Mouse (Mus musculus): ENCODE measurements at regions not wholly inside any gene's neighbourhood (a gene's known extent, or its start where the extent isn't known, plus 50 kb on each side); places are given as distances from the start of the nearest gene placed in this dataset.

- Histone ChIP-seq H3K4me3 (replicated peaks in 1 of 3; ENCODE audit: low read depth in 2 of 3, low read length in 2 of 3, poor library complexity in 1 of 3) (no peak overlapping the region), H3K27ac (ENCODE audit: insufficient read depth, low read depth) (no peak overlapping the region), H3K4me1 (ENCODE audit: control insufficient read depth in 1 of 2, insufficient read depth in 2 of 2) (no peaks in the 10 kb centered on the region), H3K9me3 (replicated peaks; ENCODE audit: low read length) (no peaks in the 10 kb centered on the region), H3K9ac (ENCODE audit: insufficient read depth, low read depth) (no peak overlapping the region), H3K36me3 (replicated peaks in 1 of 2; ENCODE audit: control insufficient read depth in 1 of 2, insufficient read depth in 1 of 2, low read length in 1 of 2) (no peaks in the 10 kb centered on the region), H3K79me2 (replicated peaks; ENCODE audit: control insufficient read depth, extremely low read depth, insufficient read depth, poor library complexity, severe bottlenecking) (no peaks in the 10 kb centered on the region), H3K27me3 (replicated peaks) (no peaks in the 10 kb centered on the region), H3K4me2 (ENCODE audit: insufficient read depth, low read depth, poor library complexity, severe bottlenecking) (no peak overlapping the region)
- TF ChIP-seq RAD21 (IDR thresholded peaks at IDR 0.05; ENCODE audit: low read depth, low read length) (no peak), MAZ (IDR thresholded peaks at IDR 0.05; ENCODE audit: low read depth, low read length) (no peak), GABPA (IDR thresholded peaks at IDR 0.05; ENCODE audit: insufficient replicate concordance, low read depth, low read length) (no peak), MAX (IDR thresholded peaks at IDR 0.05; ENCODE audit: low read length) (no peak), JUN (IDR thresholded peaks at IDR 0.05; ENCODE audit: insufficient read depth, low read depth, low read length) (no peak), E2F4 (IDR thresholded peaks at IDR 0.05; ENCODE audit: insufficient replicate concordance, low read depth, low read length) (no peak), SIN3A (IDR thresholded peaks at IDR 0.05; ENCODE audit: low read length) (no peak), RCOR1 (conservative IDR thresholded peaks at IDR 0.05; ENCODE audit: low read depth, low read length) (no peak), USF1 (IDR thresholded peaks at IDR 0.05; ENCODE audit: low read depth, low read length) (no peak), EP300 (IDR thresholded peaks at IDR 0.05; ENCODE audit: low read length) (no peak), MYC (IDR thresholded peaks at IDR 0.05; ENCODE audit: low read depth, low read length) (no peak), KAT2A (IDR thresholded peaks at IDR 0.05; ENCODE audit: insufficient replicate concordance, low read length) (no peak), ZC3H11A (IDR thresholded peaks at IDR 0.05; ENCODE audit: low read depth, low read length) (no peak), BHLHE40 (IDR thresholded peaks at IDR 0.05; ENCODE audit: low read depth, low read length) (no peak), POLR2AphosphoS2 (IDR thresholded peaks at IDR 0.05; ENCODE audit: low read depth, low read length) (no peak), HCFC1 (IDR thresholded peaks at IDR 0.05; ENCODE audit: low read depth, low read length) (no peak), ZNF384 (IDR thresholded peaks at IDR 0.05; ENCODE audit: low read depth, low read length) (no peak)
- in situ Hi-C loops (cut with MboI; ENCODE audit: low pct_ligation_motif_present, low pct_unique_long_range_greater_than_20kb, low sequenced_read_pairs): no loop called here
- no peak for DNase-seq (ENCODE audit: extremely low read depth)
- dilution Hi-C loops (cut with MboI; ENCODE audit: extremely low pct_ligation_motif_present, extremely low pct_unique_long_range_greater_than_20kb, low sequenced_read_pairs): no loop called here
Observed at GRCm38 (mm10) chr15:24972020-24972419, 441.5 kb downstream of the Basp1 start.

GRCm38 (mm10) chr15:24969391-24969812 is 444.2 kb downstream of the Basp1 start:
- dilution Hi-C loops (cut with MboI; ENCODE audit: extremely low pct_ligation_motif_present, extremely low pct_unique_long_range_greater_than_20kb, low sequenced_read_pairs) (no loop called here), in situ Hi-C loops (cut with MboI; ENCODE audit: low pct_ligation_motif_present, low pct_unique_long_range_greater_than_20kb, low sequenced_read_pairs) (no loop called here)
- Histone ChIP-seq H3K9ac (ENCODE audit: insufficient read depth, low read depth) (no peak overlapping the region), H3K4me1 (ENCODE audit: control insufficient read depth in 1 of 2, insufficient read depth in 2 of 2) (no peaks in the 10 kb centered on the region), H3K79me2 (replicated peaks; ENCODE audit: control insufficient read depth, extremely low read depth, insufficient read depth, poor library complexity, severe bottlenecking) (no peaks in the 10 kb centered on the region), H3K27ac (ENCODE audit: insufficient read depth, low read depth) (no peak overlapping the region), H3K4me2 (ENCODE audit: insufficient read depth, low read depth, poor library complexity, severe bottlenecking) (no peak overlapping the region), H3K36me3 (replicated peaks in 1 of 2; ENCODE audit: control insufficient read depth in 1 of 2, insufficient read depth in 1 of 2, low read length in 1 of 2) (no peaks in the 10 kb centered on the region), H3K27me3 (replicated peaks) (no peaks in the 10 kb centered on the region), H3K9me3 (replicated peaks; ENCODE audit: low read length) (no peaks in the 10 kb centered on the region), H3K4me3 (replicated peaks in 1 of 3; ENCODE audit: low read depth in 2 of 3, low read length in 2 of 3, poor library complexity in 1 of 3) (no peak overlapping the region)
- TF ChIP-seq ZNF384 (IDR thresholded peaks at IDR 0.05; ENCODE audit: low read depth, low read length): no peak
- no peak for TF ChIP-seq SIN3A (IDR thresholded peaks at IDR 0.05; ENCODE audit: low read length)
- TF ChIP-seq USF1 (IDR thresholded peaks at IDR 0.05; ENCODE audit: low read depth, low read length): no peak
- TF ChIP-seq E2F4 (IDR thresholded peaks at IDR 0.05; ENCODE audit: insufficient replicate concordance, low read depth, low read length): no peak
- TF ChIP-seq SMC3 (IDR thresholded peaks at IDR 0.05; ENCODE audit: low read depth, low read length): no peak
- no peak for TF ChIP-seq GABPA (IDR thresholded peaks at IDR 0.05; ENCODE audit: insufficient replicate concordance, low read depth, low read length)
- no peak for TF ChIP-seq PAX5 (IDR thresholded peaks at IDR 0.05; ENCODE audit: low read length)
- TF ChIP-seq UBTF (IDR thresholded peaks at IDR 0.05; ENCODE audit: low read depth, low read length): no peak
- TF ChIP-seq HCFC1 (IDR thresholded peaks at IDR 0.05; ENCODE audit: low read depth, low read length): no peak
- TF ChIP-seq NELFE (IDR thresholded peaks at IDR 0.05; ENCODE audit: low read depth, low read length): no peak
- no peak for TF ChIP-seq CHD1 (IDR thresholded peaks at IDR 0.05; ENCODE audit: low read depth, low read length)
- TF ChIP-seq TBP (conservative IDR thresholded peaks at IDR 0.05; ENCODE audit: low read depth, low read length): no peak
- TF ChIP-seq MYC (IDR thresholded peaks at IDR 0.05; ENCODE audit: low read depth, low read length): no peak
- TF ChIP-seq POLR2A (IDR thresholded peaks at IDR 0.05; ENCODE audit: low read depth, low read length): no peak
- TF ChIP-seq MAZ (IDR thresholded peaks at IDR 0.05; ENCODE audit: low read depth, low read length): no peak
- TF ChIP-seq JUN (IDR thresholded peaks at IDR 0.05; ENCODE audit: insufficient read depth, low read depth, low read length): no peak
- no peak for TF ChIP-seq KAT2A (IDR thresholded peaks at IDR 0.05; ENCODE audit: insufficient replicate concordance, low read length)
- TF ChIP-seq JUND (conservative IDR thresholded peaks at IDR 0.05; ENCODE audit: low read depth, low read length): no peak
- DNase-seq (ENCODE audit: extremely low read depth): no peak

All from CH12.LX (cell line).